Mouse (Mus musculus) CH12F3 (cell line): ENCODE measurements around the gene Igfbpl1.

Experiments
- in situ Hi-C: fragments of 300-500 bp; cut with MboI; formaldehyde crosslinking; loops from 2 replicates; pipeline ENCODE4 v1.14.3; 2020; ENCODE audit warnings: low sequenced_read_pairs

The Igfbpl1 gene

DNA sequence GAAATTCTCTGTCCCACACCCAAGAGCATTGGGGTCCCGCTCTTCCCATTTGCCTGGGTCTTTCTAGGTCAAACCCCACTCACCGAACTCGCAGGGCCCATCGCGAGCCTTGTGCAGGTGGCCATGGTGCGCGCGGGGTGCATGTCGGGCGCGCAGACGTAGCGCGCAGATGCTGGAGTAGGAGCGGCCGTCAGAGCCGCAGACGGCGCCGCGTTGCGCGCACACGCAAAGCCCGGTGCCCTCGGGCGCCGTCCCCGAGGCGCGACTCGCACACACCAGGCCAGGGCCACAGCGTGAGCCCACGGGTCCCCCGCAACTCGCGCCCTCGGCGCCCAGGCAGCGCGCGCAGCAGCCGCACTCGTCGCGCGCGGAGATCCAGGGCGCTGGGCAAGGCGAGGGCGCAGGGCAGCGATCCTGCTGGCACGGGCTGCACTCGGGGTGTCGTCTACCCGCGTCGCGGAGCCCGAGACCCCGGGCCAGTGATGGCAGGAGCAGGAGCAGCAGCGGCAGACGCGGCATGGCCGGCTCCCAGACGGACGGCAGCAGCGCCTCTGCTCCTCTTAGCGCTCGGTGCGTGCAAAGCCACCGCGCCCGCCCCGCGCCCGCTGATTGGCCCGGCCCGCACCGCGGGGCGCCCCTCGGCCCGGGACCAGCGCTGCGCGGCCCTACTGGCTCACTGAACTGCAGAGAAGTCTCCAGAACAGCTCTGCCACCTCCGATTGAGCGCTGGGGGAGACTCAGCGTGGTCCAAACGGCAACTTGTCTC, at the start of gene Igfbpl1:
Gene Igfbpl1, minus strand, starts transcription at position 649 of the 766 bp plus-strand sequence.
- in situ Hi-C loops, result no loop called here

DNA sequence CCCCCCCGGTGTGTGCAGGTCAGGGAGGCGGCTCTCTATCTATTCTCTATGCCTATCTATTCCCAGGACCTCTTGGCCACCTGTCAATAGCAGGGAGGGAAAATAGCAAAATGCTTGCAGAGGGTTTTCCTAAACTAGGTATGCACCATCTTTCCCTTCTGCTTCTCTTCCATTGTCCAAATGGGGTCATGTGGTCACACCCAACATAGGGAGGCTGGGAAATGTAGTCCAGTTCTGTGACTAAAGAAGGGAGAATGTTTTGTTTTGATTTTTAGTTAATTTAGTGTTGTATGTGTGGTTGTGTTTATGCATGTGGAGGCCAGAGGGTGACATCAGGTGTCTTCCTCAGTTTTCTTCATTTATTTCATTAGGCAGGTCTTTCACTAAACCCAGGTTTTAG, 45.4 kb upstream of the Igfbpl1 start:
- in situ Hi-C loops, result no loop called here

DNA sequence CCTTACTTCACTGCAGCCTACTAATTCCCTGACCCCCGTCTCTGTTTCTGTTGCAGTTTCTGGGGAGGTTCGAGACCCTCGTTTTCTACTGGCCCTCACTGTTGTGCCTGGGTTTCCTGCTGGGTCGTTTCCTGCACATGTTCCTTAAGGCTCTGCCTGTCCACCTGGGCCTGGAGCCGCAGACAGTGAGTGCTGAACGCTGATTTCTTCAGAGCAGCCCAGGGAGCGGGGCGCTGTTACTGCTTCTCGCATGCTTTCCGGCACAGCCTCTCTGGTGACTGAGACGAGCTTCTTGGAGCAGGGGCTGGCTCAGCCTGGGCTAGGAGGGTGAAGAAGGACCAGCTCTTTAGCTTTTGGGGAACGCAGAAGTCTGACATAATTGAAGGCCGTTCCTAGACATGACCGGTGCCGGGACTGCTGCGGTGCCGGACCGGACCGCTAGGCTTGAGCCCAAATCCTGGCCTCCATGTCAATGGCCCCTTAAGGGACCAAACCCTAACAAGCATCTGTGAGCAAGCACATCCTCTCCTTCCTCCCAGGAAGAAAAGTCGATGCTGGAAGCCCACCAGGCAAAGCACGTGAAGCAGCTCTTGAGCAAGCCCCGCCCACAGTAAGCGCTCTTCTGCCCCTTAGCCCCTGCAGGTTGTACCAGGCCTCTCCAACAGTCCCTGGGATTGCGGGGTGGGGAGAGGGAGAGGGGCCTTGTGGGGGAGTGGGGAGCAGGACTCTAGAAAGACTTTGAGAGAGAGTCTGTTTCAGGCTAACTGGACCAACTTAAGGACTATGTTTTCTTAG, 42.5 kb upstream of the Igfbpl1 start:
- in situ Hi-C loops, result no loop called here

DNA sequence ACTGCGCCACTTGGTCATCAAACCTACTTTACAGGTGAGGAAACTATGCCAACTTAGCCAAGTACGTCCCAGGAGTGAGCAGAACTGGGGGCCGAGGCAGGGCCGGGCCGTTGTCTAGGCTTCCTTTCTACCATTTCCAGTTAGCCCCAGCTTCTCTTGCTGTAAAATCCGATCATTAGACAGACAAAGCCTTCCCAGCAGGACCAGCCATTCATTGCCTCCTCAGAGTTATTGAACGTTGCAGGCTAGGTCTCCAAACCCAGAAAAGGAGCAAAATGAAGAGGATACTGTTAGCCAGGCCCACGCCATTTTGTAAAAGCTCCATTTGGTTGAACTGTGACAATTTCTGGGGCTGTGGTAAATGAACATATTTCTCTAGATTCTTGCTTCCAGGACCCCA, 40.7 kb upstream of the Igfbpl1 start:
- in situ Hi-C loops, result no loop called here

DNA sequence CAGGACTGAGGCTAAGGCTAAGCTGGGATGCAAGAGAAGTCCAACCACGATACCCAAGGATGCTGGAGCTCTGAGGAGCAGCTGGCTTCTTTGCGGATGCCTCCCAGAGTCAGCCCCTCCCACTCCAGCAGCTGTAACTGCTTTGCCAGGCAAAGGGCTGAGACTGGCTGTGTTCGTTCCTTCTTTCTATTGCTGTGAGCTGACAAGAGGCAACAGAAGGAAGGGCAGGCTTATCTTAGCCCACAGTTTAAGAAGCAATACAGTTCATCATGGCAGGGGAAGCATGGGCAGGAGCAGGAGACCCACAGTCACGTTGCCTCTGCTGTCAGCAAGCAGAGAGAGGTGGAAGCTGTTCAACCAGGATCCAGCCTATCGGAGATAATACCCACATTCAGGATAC, 34.4 kb upstream of the Igfbpl1 start:
- in situ Hi-C loops, result no loop called here

DNA sequence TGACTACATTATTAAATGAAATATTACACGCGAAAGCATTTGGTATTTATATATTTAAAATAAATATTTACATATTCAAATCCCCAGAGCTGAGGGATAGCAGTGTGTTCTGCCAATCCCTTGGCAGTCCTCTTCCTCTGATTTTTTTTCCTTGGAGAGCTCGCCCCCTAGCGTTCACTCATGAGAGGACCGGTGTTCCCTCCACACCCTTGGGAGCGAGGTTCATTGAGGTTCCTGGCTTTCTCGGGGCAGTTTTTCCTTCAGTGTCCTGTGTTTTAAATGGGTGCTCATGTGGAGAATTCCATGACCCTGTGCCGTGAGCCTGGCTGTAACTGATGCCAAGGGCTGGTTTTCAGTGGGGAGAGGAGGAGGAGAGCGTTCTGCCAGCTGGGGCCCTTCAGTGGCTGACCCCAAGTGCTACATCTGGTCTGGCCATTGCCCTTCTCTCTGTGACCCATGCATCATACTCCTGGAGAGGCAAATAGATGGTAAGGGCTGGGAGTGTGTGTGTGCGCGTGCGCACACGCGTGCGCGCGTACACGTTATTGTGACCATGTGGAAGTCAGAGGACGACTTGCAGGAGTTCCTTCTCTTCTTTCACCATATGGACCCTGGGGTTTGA, 29.2 kb upstream of the Igfbpl1 start:
- in situ Hi-C loops, result no loop called here

DNA sequence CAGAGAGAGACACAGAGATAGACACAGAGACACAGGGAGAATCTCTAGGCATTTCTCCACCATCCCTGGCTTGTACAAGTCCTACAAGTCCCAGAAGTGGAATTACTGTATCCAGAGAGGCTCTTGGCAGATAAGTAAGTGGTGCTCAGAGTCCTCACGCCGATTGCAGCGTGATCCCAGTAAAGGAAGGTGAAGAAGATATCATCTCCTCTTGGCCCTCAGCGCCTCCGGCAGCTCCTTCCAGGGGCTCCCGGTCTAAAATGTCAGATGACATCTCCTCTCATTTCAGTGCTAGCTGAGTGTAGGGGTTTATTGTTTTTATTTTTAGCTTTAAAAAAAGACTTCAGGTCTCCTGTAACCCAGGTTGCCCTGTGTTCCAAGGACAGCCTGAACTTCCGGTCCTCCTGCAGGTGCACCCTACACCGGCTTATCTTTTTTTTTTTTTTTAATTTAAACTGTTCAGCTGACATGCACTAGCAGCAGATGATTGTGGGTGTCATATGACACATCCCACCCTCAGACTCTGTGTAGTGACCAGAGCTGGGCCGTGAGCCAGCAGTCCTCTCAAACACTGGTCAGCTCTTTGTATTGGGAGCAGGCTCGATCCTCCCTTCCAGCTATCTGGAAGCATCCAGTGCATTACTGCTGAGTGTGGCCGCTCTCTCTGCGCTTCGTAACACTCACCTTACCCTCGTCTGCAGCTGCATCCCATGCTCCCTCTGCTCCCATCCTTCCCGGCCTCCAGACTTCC, 26.9 kb upstream of the Igfbpl1 start:
- in situ Hi-C loops, result no loop called here

DNA sequence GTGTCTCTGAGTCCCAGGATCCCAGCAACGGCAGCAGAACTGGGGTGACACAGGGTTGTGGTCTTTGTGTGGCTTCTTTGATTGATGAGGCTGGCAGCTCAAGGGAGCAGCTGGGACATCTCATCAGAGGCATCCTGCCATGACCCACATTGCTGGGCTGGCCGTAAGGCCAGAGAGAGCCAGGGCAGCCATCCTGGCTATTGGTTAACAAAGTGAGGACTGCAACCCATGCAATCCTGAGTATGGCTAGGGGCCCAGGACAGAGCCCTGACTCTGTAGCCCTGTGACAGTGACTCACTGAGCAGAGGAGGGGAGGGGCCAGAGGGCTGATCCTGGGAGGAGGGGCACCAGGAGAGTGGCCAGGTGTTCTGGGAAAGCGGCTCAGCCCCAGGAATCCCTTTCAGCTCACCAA, 24.9 kb upstream of the Igfbpl1 start:
- in situ Hi-C loops, result no loop called here

DNA sequence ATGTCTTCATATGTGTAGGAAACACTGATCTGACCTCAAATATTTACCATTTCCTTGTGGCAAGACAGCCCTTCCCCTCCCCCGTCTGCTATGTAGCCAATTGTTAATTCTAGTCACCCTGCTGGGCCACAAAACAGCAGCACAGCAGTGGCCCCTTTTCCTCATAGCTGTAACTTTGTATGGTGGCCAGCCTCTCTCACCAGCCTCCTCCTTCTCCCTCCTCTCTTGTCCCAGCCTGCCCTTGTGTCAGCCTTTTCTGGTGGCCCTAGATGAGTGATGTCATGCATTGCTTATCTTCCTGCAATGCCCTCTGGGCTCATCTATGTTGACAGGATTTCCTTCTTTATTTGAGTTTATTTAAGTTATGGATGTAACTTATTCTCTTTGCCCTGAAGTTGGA, 22.7 kb upstream of the Igfbpl1 start:
- in situ Hi-C loops, result no loop called here

DNA sequence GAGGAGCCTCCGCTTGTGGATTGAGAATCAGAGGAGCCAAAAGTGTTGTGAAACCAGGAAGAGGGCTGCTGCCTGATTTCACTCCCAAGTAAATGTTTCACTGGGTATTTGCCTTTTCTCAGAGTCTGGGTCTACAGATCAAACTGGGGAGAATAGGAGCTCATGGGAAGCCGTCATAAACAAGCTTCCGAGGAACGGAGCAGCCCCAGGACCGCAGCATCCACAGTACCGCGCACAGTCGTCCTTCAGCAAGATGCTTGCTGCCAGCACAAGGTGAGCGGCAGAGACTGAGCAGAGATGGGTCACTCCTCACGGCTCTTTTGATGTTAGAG, 22.1 kb upstream of the Igfbpl1 start:
- in situ Hi-C loops, result no loop called here

DNA sequence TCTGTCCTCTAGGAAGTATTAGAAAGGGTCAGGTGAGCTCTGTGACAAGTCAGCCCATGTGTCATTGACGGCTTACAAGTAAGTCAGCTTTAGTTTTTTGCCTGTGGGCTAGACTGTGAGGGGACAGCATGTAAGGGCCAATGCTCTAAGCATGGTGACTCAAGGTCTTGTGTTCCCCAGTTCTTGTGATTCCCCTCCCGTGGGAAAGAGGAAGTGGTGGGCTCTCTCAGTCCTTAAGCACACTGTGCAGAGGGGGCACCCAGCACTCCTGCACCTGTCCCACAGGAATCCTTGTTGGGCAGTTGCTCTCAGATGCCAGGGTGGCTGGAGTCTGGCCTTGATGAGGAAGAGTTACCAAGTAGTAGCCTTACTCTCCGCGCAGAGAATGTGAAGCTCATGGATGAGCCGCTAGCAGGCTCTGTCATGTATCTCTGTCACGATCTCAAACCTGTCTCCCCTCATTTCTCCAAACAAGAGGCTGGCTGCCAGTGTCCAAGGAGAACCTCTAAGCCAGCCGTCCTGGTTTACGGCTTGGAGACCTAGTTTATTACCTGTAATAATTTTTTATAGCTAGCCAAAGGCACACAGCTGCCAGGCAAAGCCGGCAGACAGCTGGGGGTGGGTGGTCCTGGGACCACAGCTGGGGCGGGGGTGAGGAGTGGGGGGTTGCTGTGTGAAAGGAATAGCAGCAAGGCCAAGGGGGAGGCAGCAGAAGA, 21.5 kb upstream of the Igfbpl1 start, which contains the start of gene Stra6l:
Gene Stra6l, plus strand, starts transcription at position 556 of the 716 bp plus-strand sequence.
- in situ Hi-C loops, result no loop called here

DNA sequence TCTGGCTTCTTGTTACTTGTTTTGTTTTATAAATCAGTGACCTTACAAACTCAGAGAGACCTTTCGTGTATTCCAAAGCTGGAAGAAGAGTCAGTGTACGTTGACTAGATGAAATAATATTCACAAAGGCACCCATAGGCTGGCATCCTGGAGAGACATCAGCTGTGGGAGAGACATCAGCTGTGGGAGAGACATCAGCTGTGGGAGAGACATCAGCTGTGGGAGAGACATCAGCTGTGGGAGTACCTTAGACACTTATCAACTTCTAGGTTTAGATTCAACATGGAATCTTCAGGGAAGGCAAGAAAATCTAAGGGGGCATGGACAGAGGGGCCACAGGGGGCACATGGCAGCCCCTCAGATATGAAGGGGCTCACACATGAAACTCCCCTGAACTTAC, 19.5 kb upstream of the Igfbpl1 start:
- in situ Hi-C loops, result no loop called here

DNA sequence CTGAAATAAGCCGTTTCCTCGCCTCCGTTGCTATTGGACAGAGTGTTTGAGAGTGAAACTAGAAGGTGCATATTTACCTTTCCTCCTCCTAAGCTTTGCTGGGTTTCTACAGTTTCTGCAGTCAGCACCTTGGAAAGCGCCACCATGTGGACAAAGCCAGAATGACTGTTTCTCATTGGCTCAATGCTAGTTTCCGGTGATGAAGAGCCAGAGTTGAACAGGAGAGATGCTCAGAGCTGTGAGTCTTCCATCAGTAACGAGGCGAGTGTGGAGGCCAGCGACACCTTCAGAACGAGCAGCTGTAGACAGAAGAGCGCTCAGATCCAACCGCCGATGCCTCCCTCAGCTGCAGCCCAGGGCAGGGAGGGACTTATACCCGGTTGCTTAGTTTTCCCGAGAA, 17.6 kb upstream of the Igfbpl1 start:
- in situ Hi-C loops, result no loop called here

DNA sequence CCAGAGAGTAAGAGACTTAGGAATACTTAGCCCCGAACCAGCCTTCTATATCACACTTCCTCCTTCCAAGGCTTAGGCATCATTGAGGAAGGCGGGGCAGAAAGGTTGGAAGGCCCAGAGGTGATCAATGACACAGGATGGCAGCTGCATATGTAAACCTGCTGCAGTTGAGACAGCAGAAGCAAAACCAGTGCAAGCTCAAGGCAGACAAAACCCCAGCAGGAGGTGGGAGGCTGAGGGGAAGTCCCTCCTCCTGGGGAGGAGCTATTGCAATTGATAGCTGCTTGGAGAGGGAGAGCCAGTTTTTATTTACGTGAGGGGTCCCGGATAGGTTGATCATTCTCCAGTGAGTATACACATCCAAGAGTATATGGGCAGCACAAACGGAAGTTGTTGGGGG, 6.7 kb upstream of the Igfbpl1 start:
- in situ Hi-C loops, result no loop called here

DNA sequence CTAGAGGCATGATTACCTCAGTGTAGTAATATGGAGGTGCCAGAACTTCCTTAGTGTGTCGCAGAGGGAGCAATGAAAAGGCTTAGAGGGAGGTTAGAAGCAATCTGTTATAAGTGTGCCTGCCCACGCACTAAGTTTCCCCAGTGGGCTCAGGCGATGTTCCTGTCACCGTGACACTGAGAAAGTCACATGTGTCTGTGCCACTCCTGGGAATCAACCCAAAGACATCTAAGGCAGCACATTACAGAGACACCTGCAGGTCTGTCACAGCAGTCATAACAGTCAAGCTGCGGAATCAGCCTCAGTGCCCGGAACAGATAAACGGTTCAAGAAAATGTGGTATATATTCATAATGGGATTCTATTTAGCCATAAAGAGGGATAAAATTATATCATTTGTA, 5.3 kb upstream of the Igfbpl1 start:
- in situ Hi-C loops, result no loop called here

DNA sequence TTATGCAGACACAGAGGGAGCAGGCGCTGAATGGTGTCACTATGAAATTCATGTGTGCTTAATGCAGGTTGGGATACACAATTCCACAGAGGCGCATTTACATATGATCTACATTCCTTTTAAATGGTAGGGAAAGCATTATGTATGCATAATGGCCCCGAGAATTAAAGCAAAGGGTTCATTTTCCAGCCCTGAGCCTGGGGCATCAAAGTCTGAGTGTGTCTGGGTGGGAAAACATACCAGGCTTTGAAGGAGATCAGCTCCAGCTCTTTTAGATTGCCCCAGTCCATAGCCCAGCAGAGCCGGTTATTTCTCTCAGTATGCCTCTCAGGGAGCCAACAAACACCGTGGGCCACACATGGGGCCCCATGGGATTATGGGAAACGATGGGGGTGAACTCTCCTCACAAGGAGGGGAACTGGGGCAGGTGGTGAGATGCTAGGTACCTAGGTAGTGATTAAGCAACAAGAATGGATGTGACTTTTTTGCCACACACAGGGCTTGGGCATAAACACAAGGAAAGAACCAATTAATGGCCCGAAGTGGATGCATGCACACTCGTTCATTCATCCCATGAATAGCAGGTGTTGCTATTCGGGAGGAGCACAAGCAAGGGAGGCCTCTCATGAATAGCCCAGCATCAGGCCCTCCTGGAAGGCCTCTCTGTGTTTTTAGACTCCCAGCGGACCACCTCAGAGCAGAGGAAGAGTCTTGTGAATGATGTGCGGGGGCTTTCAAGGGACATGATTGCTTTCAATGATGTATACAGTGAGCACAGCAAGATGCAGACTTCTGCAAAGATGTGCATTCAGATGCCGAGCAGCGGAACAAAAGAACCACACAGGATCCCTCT, 3.4 kb upstream of the Igfbpl1 start:
- in situ Hi-C loops, result no loop called here

DNA sequence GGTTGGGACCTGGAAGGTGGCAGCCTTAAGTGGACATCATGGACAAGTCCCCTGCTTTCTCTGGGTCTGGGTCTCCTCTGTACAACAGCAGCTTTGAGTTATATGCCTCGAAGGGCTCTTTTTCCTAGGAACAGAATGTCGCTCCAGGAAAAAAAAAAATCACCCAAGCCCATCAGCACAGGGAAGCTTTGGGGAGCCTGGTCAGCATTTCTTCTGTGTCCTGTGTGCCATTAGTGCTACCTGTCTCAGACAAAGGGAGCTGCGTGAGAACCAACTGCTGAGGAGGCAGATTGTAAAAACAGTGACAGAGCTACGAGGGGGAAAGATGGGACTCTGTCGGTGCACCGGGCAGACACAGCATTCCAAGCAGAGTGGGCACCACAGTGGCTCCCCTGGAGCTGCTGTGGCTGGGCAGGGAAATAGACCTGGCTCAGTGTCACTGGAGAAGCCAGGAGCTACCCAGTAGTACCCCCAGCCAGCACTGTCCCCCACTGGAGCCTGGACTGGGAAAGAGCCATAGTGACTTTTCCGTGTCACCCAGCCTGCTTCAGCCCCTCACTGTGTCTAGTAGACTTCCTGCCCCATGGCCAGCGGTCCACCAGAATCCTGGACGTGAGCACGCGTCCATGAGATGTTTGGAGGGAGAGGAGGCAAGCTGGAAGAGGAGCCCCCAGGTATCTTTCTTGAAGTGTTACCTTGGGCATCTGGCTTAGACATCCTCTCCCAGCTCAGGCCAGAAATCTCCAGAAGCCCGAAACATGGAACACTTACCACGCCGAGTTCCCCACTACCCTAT, 1.8 kb downstream of the Igfbpl1 start:
- in situ Hi-C loops, result no loop called here

DNA sequence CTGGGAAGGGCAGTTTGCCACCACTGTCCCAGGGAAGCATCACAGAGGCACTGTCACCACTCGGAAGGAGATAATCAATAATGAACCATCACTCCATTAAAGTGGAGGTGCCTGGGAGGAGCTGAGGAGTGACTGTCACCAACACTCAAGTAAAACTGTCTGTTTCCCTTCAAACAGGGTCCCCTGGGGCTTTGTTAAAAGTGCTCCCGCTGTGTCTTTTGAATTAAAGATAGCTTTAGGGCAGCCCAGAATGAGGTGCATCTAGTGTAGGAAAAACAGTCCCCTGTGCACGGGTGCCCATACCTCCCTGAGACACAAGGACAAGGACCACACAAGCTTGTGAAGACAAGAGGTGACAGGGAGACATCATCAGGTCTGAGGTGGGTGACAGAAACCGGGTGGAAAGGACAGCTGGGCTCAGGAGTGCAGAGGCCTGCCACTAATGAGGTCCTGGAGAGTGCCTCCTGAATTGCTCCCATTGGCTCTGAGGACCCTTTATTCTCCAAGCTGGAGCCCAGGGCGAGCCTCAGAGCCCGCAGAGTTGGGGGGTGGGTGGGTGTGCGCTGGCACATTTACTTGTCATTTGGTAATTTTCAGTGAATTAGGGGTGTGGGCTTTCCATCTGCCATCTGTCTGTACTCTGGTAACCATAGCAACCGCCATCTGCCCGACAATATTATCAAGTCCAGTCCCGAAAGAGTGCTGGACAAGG, 2.5 kb downstream of the Igfbpl1 start:
- in situ Hi-C loops, result no loop called here
